Mouse (Mus musculus) heart, embryonic 15.5 days (tissue): ENCODE data around the gene Cacng7. TPM values are rescaled to one million over a fixed set of nuclear protein-coding genes. Genes with fewer than 3 reads are reported as not detected.

Source experiments
- microRNA-seq: library from miRNA; unstranded; fragments of <30 nt; microRNA quantifications from one replicate; pipeline ENCODE4, GENCODE M21; 2016
- polyA plus RNA-seq: library from polyadenylated mRNA; unstranded; fragments of >200 nt; fragmentation: Nextera tagmentation; extraction: Ambion mirVana; gene quantifications from 2 replicates; pipeline ENCODE4 v1.2.1, GENCODE M21; 2015

Gene Cacng7
- polyA plus RNA-seq, 1 experiment from 2014 or later = 0.10 TPM

Small RNAs within 50 kb of the gene (microRNA-seq; reads per million reads assigned to microRNA genes)
- 1.5 reads per million for gene Gm23450

Other genes with a start within 250 kb of the Cacng7 start
- not detected in 2 replicates for gene AU018091, start 163.8 kb upstream of the Cacng7 start, polyA plus RNA-seq
- not detected in 2 replicates for gene Nlrp12, start 83.2 kb upstream of the Cacng7 start, polyA plus RNA-seq
- gene Myadm, start 43.9 kb upstream of the Cacng7 start, polyA plus RNA-seq = 182 and 204 TPM in 2 replicates
- gene Prkcg, start 43.8 kb upstream of the Cacng7 start, polyA plus RNA-seq = 0.25 and 0.30 TPM in 2 replicates
- 0.61 and 0.83 TPM in 2 replicates for gene Cacng8, start 57.7 kb downstream of the Cacng7 start, polyA plus RNA-seq
- 17.8 and 20.7 TPM in 2 replicates for gene Cacng6, start 91.2 kb downstream of the Cacng7 start, polyA plus RNA-seq
- 0.24 TPM in 1 of 2 replicates, not detected in the other for gene Tarm1, start 169.7 kb downstream of the Cacng7 start, polyA plus RNA-seq